Mouse (Mus musculus): ENCODE measurements at regions not wholly inside any gene's neighbourhood (a gene's known extent, or its start where the extent isn't known, plus 50 kb on each side); places are given as distances from the start of the nearest gene placed in this dataset.

DNA sequence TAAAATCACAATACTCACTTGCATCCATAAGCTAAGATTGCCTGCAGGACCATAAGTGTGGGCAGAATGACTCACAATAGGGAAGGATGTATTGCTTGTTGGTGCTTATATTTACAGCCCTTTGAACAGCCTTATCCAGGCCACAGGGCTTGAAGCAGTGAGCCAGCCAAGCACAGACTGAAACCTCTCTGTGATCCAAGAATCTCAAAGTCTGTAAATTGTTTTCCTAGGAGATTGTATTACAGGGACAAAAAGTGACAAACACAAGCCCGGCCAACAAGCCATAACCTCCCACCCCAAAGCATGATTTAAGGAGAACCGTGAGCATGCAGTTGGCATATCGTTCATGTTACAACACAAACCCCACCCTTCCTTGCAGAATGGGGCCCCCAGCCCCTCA, 319.2 kb downstream of the Wdr11 start:
- TF ChIP-seq CHD2 (IDR thresholded peaks at IDR 0.05; ENCODE audit: low read depth, low read length) = no peak
- no peak for TF ChIP-seq MAFK (IDR thresholded peaks at IDR 0.05; ENCODE audit: insufficient read depth, low read depth, low read length)

Data from ES-E14 (cell line).